Mouse (Mus musculus) left cerebral cortex, postnatal 4 days (tissue): ENCODE measurements at regions not wholly inside any gene's neighbourhood (a gene's known extent, or its start where the extent isn't known, plus 50 kb on each side); places are given as distances from the start of the nearest gene placed in this dataset.

Source experiments
- DNase-seq: peaks from one replicate; pipeline ENCODE4 v3.0.0-alpha.2; 2022
- intact Hi-C: fragments of 180-260 bp; cut with DNase I; formaldehyde crosslinking; loops from one replicate; pipeline ENCODE4 v1.15.1; 2025

DNA sequence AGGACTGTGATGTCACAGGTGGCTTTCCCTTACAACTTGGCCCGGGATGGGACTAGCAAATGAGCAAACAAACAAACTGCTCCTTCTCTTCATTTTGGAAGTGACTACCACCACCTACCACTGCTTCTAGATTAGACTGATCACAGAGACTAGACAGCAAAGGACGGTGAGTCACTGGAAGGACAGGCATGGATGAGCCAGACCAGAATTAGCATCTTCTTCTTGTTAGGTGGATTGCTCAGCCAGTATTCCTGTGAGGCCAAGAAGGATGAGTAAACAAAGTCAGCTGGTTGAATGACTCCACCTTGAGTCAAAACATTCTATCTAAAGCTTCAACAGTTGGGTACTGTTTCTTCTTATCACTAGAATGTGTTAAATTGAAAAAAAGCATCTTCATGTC lies 385.1 kb upstream of the Mon1b start:
- intact Hi-C loops: no loop called here
- DNase-seq: no peak

DNA sequence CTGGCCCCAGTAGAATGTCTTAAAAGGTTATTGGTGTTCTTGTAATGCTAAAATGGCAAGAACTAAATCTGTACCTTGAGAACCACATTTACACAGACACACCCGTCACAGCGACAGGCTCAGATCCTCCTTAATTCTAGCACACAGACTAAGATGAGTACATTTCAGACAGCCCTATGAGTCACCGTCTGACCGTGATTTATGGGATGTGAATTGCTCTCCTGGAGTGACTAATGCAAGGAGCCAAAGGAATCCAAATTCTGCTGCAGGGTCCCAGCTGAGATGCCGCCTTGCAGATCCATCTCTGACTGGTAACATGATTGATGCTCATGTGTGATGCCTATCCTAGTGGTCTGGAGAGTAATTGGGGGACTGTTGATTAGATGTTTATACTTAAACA lies 381.3 kb upstream of the Mon1b start:
- intact Hi-C loops: no loop called here
- no peak for DNase-seq

DNA sequence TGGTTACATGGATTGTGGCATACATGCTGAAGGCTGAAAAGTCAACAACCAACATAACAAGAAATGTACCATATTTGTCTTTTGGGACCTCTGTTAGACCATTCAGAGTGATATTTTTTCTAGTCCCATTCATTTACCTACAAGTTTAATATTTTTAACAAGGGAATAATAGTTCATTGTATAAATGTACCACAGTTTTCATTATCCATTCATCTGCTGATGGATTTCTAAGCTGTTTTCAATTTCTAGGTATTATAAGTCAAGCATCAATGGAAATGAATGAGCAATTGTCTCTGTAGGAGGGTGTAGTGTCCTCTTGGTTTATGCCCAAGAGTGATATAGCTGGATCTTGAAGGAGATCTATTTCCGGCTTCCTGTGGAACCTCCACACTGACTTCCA lies 375.9 kb upstream of the Mon1b start:
- no peak for DNase-seq
- intact Hi-C loops: no loop called here

GRCm38 (mm10) chr8:113263296-113263695 lies 372.1 kb upstream of the Mon1b start:
- intact Hi-C loops: no loop called here
- DNase-seq: no peak

- no peak for DNase-seq
- intact Hi-C loops: no loop called here
Observed at GRCm38 (mm10) chr8:113271262-113271661, 364.1 kb upstream of the Mon1b start.

DNA sequence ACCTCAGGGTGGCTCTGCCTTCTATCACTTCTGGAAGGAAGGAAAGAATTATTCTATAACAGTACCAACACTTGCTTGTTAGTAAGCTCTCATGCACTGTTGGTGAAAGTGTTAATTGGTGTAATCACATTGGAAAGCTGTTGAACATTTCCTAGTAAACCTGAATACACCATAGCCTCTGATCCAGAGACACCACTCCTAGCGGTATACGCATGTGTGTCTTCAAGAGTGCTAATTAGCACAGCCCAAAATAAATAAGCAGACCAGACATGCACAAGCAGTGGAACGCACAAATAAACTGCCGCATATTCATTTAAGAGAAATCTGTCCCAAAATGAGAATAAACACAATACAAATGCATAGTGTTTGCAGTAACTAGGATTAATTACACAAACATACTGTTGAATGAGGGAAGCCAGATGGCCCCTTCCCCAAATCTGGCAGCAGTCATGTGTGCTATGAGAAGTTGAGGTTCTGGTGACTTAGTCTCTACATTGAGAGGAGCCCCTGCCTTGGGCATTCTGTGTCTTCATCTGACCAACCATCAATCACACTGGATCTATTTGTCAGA lies 335.0 kb upstream of the Mon1b start:
- no peak for DNase-seq
- intact Hi-C loops: no loop called here

- no peak for DNase-seq
- intact Hi-C loops: no loop called here
Observed at GRCm38 (mm10) chr8:113303426-113303825, 332.0 kb upstream of the Mon1b start.

DNA sequence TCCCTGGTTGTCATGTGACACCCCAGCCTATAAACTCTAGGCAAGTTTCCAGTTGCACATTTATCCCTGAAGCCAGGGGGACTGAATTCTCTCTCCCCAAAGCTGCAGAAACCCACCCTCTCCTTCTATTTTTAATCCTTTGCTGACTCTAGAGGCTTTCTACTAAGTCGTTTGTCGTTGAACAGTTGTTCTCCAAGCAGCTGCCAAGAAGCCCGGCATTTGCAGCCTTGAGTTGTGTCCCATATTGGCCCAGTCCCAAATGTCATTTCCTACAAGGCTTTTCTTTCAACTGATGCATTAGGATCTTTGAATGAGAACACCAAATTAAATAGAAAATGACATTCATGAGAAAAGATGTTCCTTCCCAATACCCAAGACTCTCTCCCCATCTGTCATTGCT lies 318.2 kb upstream of the Mon1b start:
- intact Hi-C loops: no loop called here
- DNase-seq: peak; percentile 57

DNA sequence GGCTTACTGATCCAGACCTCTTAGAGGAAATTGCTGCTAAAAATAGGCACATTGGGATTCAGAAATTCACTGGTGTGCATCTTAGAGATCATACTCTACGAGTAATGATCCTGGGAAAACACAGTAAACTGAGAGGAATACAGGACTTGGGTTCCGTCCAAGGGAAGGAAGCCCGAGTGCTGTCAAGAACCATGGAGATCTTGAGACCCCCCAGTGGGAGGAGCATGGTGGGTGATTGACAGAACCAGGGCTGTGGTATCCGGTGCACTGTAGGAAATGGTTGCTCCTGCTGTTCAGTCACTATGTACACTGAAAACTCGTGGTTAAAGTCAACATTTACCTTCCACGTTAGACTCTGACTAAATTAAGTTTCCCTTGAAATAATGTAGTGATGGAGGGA lies 303.8 kb upstream of the Mon1b start:
- peak; percentile 50 for DNase-seq
- intact Hi-C loops: no loop called here

GRCm38 (mm10) chr8:113341306-113341705 lies 294.1 kb upstream of the Mon1b start:
- intact Hi-C loops: no loop called here

GRCm38 (mm10) chr8:113361900-113362299 lies 273.5 kb upstream of the Mon1b start:
- DNase-seq: no peak
- intact Hi-C loops: no loop called here

More at GRCm38 (mm10) chr8:113341306-113341705, 294.1 kb upstream of the Mon1b start:
- no peak for DNase-seq

DNA sequence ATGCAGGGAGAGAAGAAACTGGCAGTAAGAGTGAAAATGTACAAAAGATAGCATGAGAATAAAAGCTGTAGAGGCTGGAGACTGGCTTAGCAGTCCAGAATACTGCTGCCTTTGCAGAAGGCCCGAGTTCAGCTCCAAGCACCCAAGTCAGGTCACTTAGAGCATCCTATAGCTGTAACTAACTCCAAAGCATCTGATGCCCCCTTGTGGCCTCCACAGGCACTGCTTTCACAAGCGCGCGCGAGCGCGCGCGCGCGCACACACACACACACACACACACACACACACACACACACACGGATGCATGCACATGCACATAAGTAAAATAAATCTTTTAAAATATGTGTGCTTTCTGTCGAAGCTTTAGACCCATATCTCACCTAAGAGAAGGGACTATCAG lies 271.2 kb upstream of the Mon1b start:
- intact Hi-C loops: no loop called here
- DNase-seq: no peak

DNA sequence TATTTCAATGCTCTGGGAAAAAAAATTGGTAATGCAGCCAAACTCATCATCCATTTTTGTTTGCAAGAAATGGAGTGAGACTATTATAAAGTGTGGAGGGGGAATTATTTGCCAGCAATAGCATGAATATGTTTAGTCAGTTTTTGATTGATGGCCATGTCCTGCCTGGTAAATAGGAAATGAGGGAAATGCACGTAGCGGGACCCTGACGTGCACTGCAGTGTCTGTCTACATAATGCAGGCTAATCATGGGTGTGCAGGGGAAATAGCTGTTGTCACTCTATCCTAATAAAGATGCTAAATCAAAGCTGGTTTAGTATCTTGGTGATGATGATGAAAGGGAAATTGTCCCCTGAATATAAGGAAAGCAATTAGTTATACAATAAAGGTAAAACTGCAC lies 251.9 kb upstream of the Mon1b start:
- intact Hi-C loops: no loop called here
- no peak for DNase-seq

DNA sequence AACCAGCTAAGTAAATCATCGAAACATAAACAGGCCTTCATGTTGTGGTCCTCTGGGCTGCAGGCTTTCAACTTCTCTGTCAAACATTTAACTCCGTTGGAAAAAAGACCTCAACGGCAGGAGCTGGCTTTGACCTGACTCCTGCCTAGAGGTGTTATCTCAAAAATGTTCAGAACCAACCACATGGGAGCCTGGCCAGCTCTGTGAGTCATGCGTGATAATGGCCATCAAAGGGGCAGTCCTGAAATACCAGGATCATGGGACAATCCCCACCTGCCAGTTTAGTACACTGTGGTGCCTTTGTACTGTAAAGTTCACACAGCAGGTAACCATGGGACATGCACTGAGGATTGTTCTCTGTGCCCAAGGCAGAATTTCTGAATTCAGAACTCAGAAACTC lies 251.4 kb upstream of the Mon1b start:
- intact Hi-C loops: no loop called here
- DNase-seq: no peak

- intact Hi-C loops: no loop called here
- no peak for DNase-seq
Observed at GRCm38 (mm10) chr8:113389504-113389903, 245.9 kb upstream of the Mon1b start.

GRCm38 (mm10) chr8:113390038-113390437 lies 245.3 kb upstream of the Mon1b start:
- intact Hi-C loops: no loop called here
- DNase-seq: no peak

- intact Hi-C loops: no loop called here
- no peak for DNase-seq
Observed at GRCm38 (mm10) chr8:113394319-113394718, 241.1 kb upstream of the Mon1b start.

DNA sequence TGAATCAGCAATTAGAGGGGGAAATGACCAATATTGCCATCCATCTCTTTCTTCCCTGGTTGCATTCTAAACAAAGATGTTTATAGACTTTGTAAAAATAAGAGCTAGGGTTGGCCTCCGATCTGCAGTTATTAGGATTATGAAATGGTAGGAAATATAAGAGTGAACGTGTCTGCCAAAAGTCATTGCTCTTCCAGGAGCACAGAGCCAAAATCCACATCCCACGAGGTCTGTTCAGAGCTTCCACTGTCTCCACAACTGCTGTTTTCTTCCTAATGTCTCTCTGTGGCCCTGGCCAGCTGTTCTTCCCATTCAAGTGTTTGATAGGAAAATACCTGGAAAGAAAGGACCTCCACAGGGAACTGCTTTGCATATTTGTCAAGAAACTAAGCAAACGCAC lies 230.2 kb upstream of the Mon1b start:
- no peak for DNase-seq
- intact Hi-C loops: no loop called here

DNA sequence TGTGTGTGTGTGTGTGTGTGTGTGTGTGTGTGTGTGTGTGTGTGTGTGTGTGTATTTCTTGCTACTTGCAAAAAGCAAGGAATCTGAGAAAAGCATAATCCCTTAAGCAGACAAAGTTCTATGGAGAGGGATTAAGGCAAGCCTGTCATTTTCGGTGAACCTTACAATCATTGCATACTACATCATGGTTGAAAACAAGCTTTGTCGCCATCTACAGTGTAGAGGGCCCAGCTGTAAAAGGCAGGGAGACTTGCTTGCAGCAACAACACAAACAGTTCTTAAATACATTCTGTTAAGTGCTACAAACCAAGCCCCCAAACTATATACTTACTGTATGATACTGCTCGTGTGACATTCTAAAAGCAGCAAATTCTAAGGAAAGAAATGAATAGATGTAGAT lies 216.0 kb upstream of the Mon1b start:
- intact Hi-C loops: loop anchor here (10.0 kb wide), 1 partner anchor 1355 kb away; no protein-coding TSS in a partner anchor
- DNase-seq: no peak

- intact Hi-C loops: no loop called here
- no peak for DNase-seq
Observed at GRCm38 (mm10) chr8:113422651-113423050, 212.7 kb upstream of the Mon1b start.

- intact Hi-C loops: no loop called here
- no peak for DNase-seq
Observed at GRCm38 (mm10) chr8:113439088-113439487, 196.3 kb upstream of the Mon1b start.

DNA sequence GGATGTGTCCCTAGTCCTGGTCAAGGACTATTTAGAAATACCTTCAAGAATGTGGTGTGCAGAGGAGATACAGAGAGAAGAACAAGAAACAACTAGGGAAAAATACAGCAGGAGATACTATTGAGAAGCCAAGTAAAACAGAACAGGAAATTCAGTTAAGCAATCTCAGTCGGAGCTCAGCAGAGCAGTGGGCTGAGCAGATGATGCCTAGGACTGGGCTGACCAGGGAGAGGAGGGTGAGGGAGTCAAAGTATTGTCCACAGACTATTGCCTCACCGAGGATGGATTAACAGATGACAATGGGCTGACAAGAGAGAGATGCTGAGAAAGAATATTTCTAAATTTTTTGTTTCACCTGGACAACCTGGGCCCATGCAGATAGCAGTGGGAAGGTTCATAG lies 181.4 kb upstream of the Mon1b start:
- intact Hi-C loops: no loop called here
- no peak for DNase-seq

DNA sequence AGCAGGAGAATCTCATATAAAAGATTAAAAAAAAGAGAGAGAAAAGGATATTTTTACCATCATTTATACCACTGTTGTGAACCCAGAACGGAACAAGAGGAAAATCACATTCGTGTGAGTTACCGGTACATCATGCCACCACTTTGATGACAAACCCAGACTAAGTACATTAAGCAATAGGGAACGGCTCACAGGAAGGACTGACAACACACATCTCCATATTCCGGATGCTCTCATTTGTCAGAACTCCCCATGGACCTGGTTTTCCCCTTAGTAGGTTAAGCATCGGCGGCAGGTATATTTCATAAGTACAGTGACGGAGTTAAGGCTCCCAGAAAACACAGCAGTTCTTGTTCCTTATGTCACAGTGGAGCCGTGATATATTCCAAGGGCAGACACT lies 170.8 kb upstream of the Mon1b start:
- DNase-seq: no peak
- intact Hi-C loops: no loop called here
